Mouse (Mus musculus): ENCODE measurements around the gene 4933425L06Rik. TPM values are rescaled to one million over a fixed set of nuclear protein-coding genes. Genes with fewer than 3 reads are reported as not detected.

4933425L06Rik gene
- polyA plus RNA-seq, 1 experiment from 2014 or later: not detected

DNA sequence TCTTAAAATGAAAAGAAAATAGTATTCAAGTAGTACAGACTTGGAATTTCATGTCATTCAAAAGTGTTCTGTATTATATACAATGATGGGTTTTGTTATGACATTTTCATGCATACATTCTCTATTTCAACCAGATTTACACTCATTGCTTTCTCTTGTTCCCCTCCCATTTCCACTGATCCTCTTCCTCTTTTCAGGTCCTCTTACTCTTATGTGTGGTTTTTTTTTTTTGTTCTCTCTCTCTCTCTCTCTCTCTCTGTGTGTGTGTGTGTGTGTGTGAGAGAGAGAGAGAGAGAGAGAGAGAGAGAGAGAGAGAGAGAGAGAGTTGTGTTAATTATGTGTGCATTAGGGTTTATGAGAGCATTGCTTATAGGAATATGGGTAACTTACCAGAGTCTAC is 15.8 kb upstream of the 4933425L06Rik start:
- Histone ChIP-seq H3K4me2 (no peak overlapping the region), H3K9me3 (no peaks in the 10 kb centered on the region), H3K27ac (no peak overlapping the region), H3K4me3 (replicated peaks) (no peak overlapping the region), H3K9ac (replicated peaks) (no peak overlapping the region), H3K4me1 (replicated peaks) (no peaks in the 10 kb centered on the region), H3K36me3 (no peaks in the 10 kb centered on the region), H3K27me3 (no peaks in the 10 kb centered on the region)
- no peak for ATAC-seq (ENCODE audit: insufficient number of reproducible peaks, insufficient read depth, low FRiP score, low TSS enrichment, low read depth)

DNA sequence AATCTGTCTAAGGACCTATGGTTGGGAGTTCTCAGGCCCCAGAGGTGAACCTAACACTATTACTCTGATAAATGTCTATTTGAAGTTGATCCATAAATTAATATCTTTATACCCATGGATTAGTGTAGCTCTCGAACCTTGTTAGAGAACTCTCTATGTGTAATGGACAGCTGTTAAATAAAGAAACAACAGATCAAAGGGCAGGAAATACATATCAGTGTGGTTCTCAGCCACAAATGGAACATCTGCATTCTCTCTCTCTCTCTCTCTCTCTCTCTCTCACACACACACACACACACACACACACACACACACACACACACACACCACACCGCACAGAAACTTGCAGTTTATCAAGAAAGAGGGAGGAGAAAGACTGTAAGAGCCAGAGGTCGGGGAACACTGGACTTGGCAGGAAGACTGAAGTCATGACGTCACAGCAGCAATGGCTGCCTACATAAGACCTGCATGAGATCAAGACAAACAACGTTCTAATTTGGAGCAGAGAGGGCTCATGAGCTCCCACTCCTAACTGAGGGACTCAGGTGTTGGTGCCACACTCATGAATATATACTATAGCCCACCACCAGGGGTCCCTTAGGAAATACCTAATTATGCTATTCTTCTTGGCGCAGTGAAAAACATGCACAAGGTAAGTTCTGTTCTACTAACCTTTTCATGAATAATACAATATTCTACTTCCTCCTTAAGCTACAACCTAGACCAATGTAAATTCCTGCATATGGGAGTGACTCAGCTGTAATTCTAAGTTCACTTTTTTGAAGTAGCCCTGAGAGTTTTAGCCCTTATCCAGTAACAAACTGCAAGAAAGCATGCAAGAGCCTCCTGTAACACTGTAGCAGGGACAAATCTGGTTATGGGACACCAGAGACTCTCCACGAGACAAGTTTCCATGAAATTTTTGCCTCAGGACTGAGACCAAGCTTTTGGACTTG is 14.8 kb upstream of the 4933425L06Rik start:
- Histone ChIP-seq H3K4me1 (replicated peaks) (no peaks in the 10 kb centered on the region), H3K27ac (no peak overlapping the region), H3K9me3 (no peaks in the 10 kb centered on the region), H3K36me3 (no peaks in the 10 kb centered on the region), H3K9ac (replicated peaks) (no peak overlapping the region), H3K4me2 (no peak overlapping the region), H3K27me3 (no peaks in the 10 kb centered on the region), H3K4me3 (replicated peaks) (no peak overlapping the region)
- WGBS: 67% methylated on average over 6 of the region's 7 CpGs
- no peak for ATAC-seq (ENCODE audit: insufficient number of reproducible peaks, insufficient read depth, low FRiP score, low TSS enrichment, low read depth)

DNA sequence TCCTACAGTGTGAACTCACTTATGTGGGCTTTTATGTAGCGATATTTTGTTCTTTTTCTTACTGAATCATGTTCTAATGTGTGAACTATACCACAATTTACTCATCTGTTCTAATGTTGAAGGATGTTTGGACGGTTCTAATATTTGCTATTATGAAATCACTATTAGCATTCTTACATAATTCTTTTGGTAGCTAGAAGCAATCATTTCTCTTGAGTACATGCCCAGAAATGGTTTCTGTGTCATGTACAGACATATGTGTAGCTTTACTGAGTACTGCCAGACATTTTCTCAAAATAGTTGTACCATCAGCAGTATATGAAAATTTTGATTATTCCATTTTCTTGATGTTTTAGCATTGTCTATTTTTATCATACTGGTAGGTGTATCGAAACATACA is 7.4 kb downstream of the 4933425L06Rik start:
- Histone ChIP-seq H3K9ac (replicated peaks) (no peak overlapping the region), H3K9me3 (no peaks in the 10 kb centered on the region), H3K36me3 (no peaks in the 10 kb centered on the region), H3K4me1 (replicated peaks) (no peaks in the 10 kb centered on the region), H3K4me2 (no peak overlapping the region), H3K4me3 (replicated peaks) (no peak overlapping the region), H3K27ac (no peak overlapping the region), H3K27me3 (no peaks in the 10 kb centered on the region)
- ATAC-seq (ENCODE audit: insufficient number of reproducible peaks, insufficient read depth, low FRiP score, low TSS enrichment, low read depth): no peak
- 90% methylated on average over 3 of the region's 3 CpGs for WGBS

DNA sequence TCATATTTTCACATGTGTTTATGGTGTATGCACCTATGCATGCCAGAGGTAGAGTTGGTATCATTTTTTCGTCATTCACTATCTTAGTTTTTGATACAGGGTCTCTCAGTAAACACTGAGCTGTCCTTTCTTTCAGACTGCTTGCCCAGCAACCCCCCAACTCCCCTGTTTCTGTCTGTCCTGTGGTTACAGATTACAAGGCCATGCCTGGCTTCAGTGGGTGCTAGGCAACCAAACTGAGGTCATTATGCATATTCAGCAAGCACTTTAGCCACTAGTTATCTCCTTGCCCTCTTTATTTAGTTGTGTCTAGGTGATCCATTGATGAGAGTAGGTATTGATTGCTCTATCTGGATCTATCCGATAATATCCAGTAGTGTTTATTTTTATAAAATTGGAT is 14.4 kb downstream of the 4933425L06Rik start:
- Histone ChIP-seq H3K27ac (no peak overlapping the region), H3K27me3 (no peaks in the 10 kb centered on the region), H3K4me3 (replicated peaks) (no peak overlapping the region), H3K4me2 (no peak overlapping the region), H3K9ac (replicated peaks) (no peak overlapping the region), H3K36me3 (no peaks in the 10 kb centered on the region), H3K4me1 (replicated peaks) (no peaks in the 10 kb centered on the region), H3K9me3 (no peaks in the 10 kb centered on the region)
- ATAC-seq (ENCODE audit: insufficient number of reproducible peaks, insufficient read depth, low FRiP score, low TSS enrichment, low read depth): no peak
- WGBS: 84% methylated on average over 2 of the region's 2 CpGs

DNA sequence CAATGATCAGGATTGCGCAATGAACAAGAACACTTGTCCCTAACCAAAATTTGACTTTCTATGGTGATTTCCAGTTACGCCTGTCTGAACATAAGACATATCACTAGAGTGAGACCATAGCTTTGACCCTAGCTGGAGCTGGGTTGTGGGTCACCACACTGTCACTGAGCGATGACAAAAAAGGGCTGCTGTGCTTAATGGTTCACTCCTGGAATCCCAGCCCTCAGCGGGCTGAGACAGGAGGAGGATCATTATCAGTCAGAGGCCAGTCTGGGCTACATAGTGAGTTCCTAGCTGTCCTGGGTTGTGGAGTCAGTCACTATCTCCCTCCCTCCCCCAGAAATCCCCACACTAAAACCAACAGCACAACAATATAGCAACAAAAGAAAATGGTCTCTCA is 18.8 kb downstream of the 4933425L06Rik start:
- no peak overlapping the region for H3K27ac ChIP-seq
- WGBS: 82% methylated on average over 4 of the region's 4 CpGs
- H3K4me3 ChIP-seq (replicated peaks): no peak overlapping the region
- no peaks in the 10 kb centered on the region for H3K4me1 ChIP-seq (replicated peaks)
- no peak overlapping the region for H3K9ac ChIP-seq (replicated peaks)
- no peaks in the 10 kb centered on the region for H3K9me3 ChIP-seq
- H3K4me2 ChIP-seq: no peak overlapping the region
- H3K36me3 ChIP-seq: no peaks in the 10 kb centered on the region
- ATAC-seq (ENCODE audit: insufficient number of reproducible peaks, insufficient read depth, low FRiP score, low TSS enrichment, low read depth): no peak
- H3K27me3 ChIP-seq: no peaks in the 10 kb centered on the region

DNA sequence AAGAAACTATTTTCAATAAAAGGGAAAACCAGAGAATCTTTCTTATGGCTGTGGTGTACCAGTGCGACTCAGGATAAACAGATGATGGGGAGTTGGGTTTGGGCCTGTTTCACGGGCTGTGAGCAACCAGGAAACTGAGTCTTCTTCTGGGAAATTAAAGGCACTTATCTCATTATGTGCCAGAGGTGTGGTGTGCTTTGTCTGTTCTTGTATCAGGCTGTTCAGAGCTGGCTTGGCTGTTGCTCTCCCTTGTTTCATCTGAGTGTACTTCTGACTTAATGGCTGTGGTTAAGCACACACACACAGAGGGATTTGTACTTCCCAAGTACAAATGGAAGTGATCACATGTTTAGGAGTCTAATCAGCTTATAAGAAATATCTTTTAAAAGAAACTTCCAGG is 22.5 kb downstream of the 4933425L06Rik start:
- H3K27ac ChIP-seq: no peak overlapping the region
- H3K27me3 ChIP-seq: no peaks in the 10 kb centered on the region
- WGBS: 74% methylated on average over 2 of the region's 2 CpGs
- no peaks in the 10 kb centered on the region for H3K36me3 ChIP-seq
- no peaks in the 10 kb centered on the region for H3K9me3 ChIP-seq
- ATAC-seq (ENCODE audit: insufficient number of reproducible peaks, insufficient read depth, low FRiP score, low TSS enrichment, low read depth): no peak
- no peak overlapping the region for H3K4me2 ChIP-seq
- H3K9ac ChIP-seq (replicated peaks): no peak overlapping the region
- no peak overlapping the region for H3K4me3 ChIP-seq (replicated peaks)
- no peaks in the 10 kb centered on the region for H3K4me1 ChIP-seq (replicated peaks)

DNA sequence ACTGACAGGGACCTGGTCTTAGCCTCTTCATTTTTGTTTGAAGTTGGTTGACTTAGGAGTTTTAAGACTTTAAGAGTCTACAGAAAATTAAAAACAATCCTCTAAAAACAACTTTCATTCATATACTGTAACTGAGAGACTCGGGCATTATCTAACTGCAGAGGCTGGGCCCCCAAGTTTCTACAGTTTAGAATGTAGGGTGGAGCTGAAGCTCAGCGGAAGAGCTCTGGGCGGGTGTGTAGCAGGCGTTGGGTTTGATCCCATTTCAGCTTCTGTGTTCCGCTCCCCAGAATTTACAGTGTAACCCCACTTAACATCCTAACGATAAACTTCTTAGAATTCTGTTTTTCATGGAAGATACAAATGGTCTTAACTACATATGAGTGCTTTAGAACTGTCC is 29.7 kb downstream of the 4933425L06Rik start:
- 88% methylated on average over 6 of the region's 6 CpGs for WGBS

DNA sequence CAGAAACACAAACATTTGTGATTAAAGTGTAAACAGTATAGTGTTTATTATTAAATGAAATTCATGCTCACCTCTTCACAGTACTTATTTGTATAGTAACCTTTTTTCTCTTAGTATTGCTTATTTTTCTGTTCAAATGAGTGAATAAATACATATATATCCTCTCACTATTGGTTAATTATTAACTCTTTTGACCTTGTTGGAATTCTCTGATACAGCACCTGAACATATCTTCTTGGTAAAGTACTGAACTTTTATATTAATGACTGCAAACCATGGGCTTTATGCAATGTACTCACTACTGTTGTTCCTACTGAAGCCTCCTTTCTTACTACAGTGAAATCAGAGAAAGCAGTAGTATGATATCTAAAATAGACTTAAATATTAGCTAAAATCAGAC is 39.7 kb downstream of the 4933425L06Rik start:
- Histone ChIP-seq H3K27ac (no peak overlapping the region), H3K4me3 (replicated peaks) (no peak overlapping the region), H3K9ac (replicated peaks) (no peak overlapping the region), H3K4me2 (no peak overlapping the region), H3K4me1 (replicated peaks) (no peaks in the 10 kb centered on the region), H3K36me3 (no peaks in the 10 kb centered on the region), H3K9me3 (no peaks in the 10 kb centered on the region), H3K27me3 (no peaks in the 10 kb centered on the region)
- no peak for ATAC-seq (ENCODE audit: insufficient number of reproducible peaks, insufficient read depth, low FRiP score, low TSS enrichment, low read depth)

More for the DNA sequence above, 29.7 kb downstream of the 4933425L06Rik start:
- no peaks in the 10 kb centered on the region for H3K36me3 ChIP-seq
- no peak overlapping the region for H3K9ac ChIP-seq (replicated peaks)
- H3K4me2 ChIP-seq: no peak overlapping the region
- no peak overlapping the region for H3K4me3 ChIP-seq (replicated peaks)
- no peaks in the 10 kb centered on the region for H3K27me3 ChIP-seq
- no peaks in the 10 kb centered on the region for H3K4me1 ChIP-seq (replicated peaks)
- H3K27ac ChIP-seq: no peak overlapping the region
- no peaks in the 10 kb centered on the region for H3K9me3 ChIP-seq
- ATAC-seq (ENCODE audit: insufficient number of reproducible peaks, insufficient read depth, low FRiP score, low TSS enrichment, low read depth): no peak

DNA sequence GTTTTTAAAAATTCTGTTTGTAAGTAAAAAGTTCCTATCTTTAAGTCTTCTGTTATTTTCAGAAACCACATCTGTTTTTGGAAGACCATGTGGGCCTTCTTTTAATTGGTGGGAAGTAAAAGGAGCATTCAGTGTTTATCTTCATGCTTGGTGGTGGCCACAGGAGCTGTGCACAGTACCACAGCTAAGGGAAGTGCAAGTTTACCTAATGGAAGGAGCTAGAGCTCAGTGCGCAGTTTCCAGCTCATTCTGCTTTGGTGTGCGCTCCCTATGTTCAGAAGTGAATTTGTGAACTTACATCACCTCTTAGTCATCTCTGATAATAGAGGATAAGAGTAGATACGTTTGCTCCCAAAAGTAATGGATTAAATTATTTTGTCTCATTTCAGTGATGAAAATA is 40.2 kb downstream of the 4933425L06Rik start:
- H3K4me3 ChIP-seq (replicated peaks): no peak overlapping the region
- H3K27ac ChIP-seq: no peak overlapping the region
- ATAC-seq (ENCODE audit: insufficient number of reproducible peaks, insufficient read depth, low FRiP score, low TSS enrichment, low read depth): no peak
- 85% methylated on average over 3 of the region's 3 CpGs for WGBS
- no peaks in the 10 kb centered on the region for H3K27me3 ChIP-seq
- H3K9me3 ChIP-seq: no peaks in the 10 kb centered on the region
- no peak overlapping the region for H3K9ac ChIP-seq (replicated peaks)
- H3K4me2 ChIP-seq: no peak overlapping the region
- H3K4me1 ChIP-seq (replicated peaks): no peaks in the 10 kb centered on the region
- no peaks in the 10 kb centered on the region for H3K36me3 ChIP-seq

DNA sequence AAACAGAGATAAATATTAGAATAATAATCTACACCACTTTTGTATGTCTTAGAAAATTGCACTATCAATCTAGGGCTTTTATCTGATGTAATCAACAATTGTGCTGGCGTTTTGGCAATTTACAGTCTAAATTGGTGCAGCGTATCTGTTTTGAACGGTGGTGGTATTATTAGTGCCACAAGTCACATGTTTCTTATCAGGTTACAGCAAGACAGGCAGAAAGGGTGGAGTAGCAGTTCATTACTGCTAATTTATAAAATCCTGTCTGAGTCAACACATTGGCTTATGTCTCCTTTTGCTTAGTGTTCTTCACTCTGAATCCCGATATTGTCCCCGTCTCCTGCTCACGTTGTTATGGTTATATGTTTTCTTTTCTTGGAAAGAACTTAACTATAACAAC is 48.2 kb downstream of the 4933425L06Rik start:
- Histone ChIP-seq H3K4me3 (replicated peaks) (no peak overlapping the region), H3K36me3 (no peaks in the 10 kb centered on the region), H3K4me1 (replicated peaks) (no peaks in the 10 kb centered on the region), H3K4me2 (no peak overlapping the region), H3K27ac (no peak overlapping the region), H3K9ac (replicated peaks) (no peak overlapping the region), H3K9me3 (no peaks in the 10 kb centered on the region), H3K27me3 (no peaks in the 10 kb centered on the region)
- ATAC-seq (ENCODE audit: insufficient number of reproducible peaks, insufficient read depth, low FRiP score, low TSS enrichment, low read depth): no peak
- WGBS: 74% methylated on average over 6 of the region's 6 CpGs

DNA sequence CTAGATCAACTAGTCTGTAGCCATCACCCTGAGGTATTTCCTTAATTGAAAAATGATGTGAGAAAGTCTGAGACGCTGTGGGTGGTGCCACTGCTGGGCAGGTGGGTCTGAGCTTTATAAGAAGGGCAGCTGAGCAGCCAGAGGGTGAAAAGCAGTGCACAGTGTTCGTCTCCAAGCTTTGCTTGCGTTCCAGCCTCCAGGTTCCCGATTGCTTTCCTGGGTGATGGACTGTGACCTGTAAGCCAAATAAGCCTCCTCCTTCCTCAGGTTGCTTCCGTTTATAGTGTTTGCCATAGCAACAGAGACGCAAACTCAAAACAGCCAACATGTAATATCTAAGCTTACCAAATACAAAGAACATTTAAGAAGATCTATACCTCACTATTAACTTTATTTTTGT is 50.4 kb downstream of the 4933425L06Rik start:
- no peak overlapping the region for H3K27ac ChIP-seq
- H3K9me3 ChIP-seq: no peaks in the 10 kb centered on the region
- H3K27me3 ChIP-seq: no peaks in the 10 kb centered on the region
- WGBS: 76% methylated on average over 6 of the region's 6 CpGs
- no peak overlapping the region for H3K9ac ChIP-seq (replicated peaks)
- H3K4me3 ChIP-seq (replicated peaks): no peak overlapping the region
- H3K4me1 ChIP-seq (replicated peaks): no peaks in the 10 kb centered on the region
- no peak overlapping the region for H3K4me2 ChIP-seq
- H3K36me3 ChIP-seq: no peaks in the 10 kb centered on the region
- ATAC-seq (ENCODE audit: insufficient number of reproducible peaks, insufficient read depth, low FRiP score, low TSS enrichment, low read depth): no peak

DNA sequence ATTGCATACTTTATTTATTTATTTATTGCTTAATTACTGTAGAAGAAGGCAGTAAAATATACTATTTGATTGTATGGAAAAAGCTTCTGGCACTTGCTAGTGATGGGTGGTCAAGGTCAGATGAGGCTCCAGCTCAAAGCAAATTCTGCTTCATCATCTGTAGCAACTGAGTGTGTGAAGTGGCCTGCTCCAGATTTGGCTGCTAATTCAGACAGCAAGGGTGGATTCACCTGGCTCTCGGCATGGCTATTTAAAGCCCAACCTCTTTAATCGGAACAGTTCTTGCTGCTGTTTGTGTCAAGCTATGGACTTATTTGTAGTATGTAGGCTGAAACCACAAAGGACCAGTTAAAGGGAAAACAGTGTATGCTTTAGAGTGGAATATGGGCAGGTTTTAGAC is 50.9 kb downstream of the 4933425L06Rik start:
- ATAC-seq (ENCODE audit: insufficient number of reproducible peaks, insufficient read depth, low FRiP score, low TSS enrichment, low read depth): no peak
- H3K4me1 ChIP-seq (replicated peaks): no peaks in the 10 kb centered on the region
- WGBS: 74% methylated on average over 2 of the region's 2 CpGs

More for the DNA sequence above, 50.9 kb downstream of the 4933425L06Rik start:
- H3K27me3 ChIP-seq: no peaks in the 10 kb centered on the region
- no peaks in the 10 kb centered on the region for H3K36me3 ChIP-seq
- H3K9ac ChIP-seq (replicated peaks): no peak overlapping the region
- H3K4me2 ChIP-seq: no peak overlapping the region
- H3K9me3 ChIP-seq: no peaks in the 10 kb centered on the region
- H3K4me3 ChIP-seq (replicated peaks): no peak overlapping the region
- H3K27ac ChIP-seq: no peak overlapping the region

All from limb, embryonic 12.5 days (tissue).